Comparison of ENCODE assay signal across 8 mouse cellular contexts in genomic region chr2:119587383-119587782, GRCm38 (mm10). TPM values are rescaled to one million over a fixed set of nuclear protein-coding genes. Genes with fewer than 3 reads are reported as not detected.
A peak's percentile ranks its signal among the peaks of the same experiment; 100 is the strongest.
DNase-seq lines count a peak whose midpoint lies in the region; ATAC-seq lines count a peak whose summit lies in the region.

No protein-coding gene starts in this region.

- no peak for ATAC-seq in midbrain, embryonic 13.5 days
- peak; percentile 40; the same call in 1 of the 2 replicates for ATAC-seq in liver, embryonic 15.5 days (ENCODE audit: insufficient read depth)

- H3K9ac ChIP-seq in midbrain, embryonic 13.5 days (replicated peaks) = no peak overlapping the region
- no peak overlapping the region for H3K9ac ChIP-seq in liver, embryonic 15.5 days

- H3K9me3 ChIP-seq in midbrain, embryonic 10.5 days (replicated peaks) = no peaks in the 10 kb centered on the region
- H3K9me3 ChIP-seq in midbrain, embryonic 13.5 days = no peaks in the 10 kb centered on the region
- no peaks in the 10 kb centered on the region for H3K9me3 ChIP-seq in liver, embryonic 15.5 days (replicated peaks)

- intact Hi-C loops in heart, postnatal 14 days (cut with DNase I) = loop anchor here (2.0 kb wide), 1 partner anchor 45 kb away; no protein-coding TSS in a partner anchor

- H3K36me3 ChIP-seq in midbrain, embryonic 10.5 days = peaks cover 12% of the 10 kb centered on the region; the same call in 1 of the 2 replicates
- H3K36me3 ChIP-seq in midbrain, embryonic 13.5 days = peaks cover 23% of the 10 kb centered on the region
- H3K36me3 ChIP-seq in liver, embryonic 15.5 days (replicated peaks) = peaks cover 29% of the 10 kb centered on the region

- DNase-seq in midbrain, embryonic 10.5 days (ENCODE audit: low spot score) = peak; percentile 54
- DNase-seq in T-cell, adult 2 months (ENCODE audit: low spot score) = peak; percentile 64
- peak; percentile 37 to 66 for DNase-seq in cerebellum, postnatal 14 days
- peak; percentile 59 to 70 for DNase-seq in heart, postnatal 14 days
- DNase-seq in retina, postnatal 1 day = peak; percentile 75
- DNase-seq in layer of hippocampus, adult 8-10 months (ENCODE audit: low spot score in 2 of 2) = no peak

- 15% methylated on average over 4 of the region's 4 CpGs for WGBS in midbrain, embryonic 10.5 days
- 12% methylated on average over 4 of the region's 4 CpGs for WGBS in midbrain, embryonic 13.5 days
- 9% methylated on average over 4 of the region's 4 CpGs for WGBS in liver, embryonic 15.5 days (ENCODE audit: insufficient replicate concordance)

- no peak overlapping the region for H3K4me3 ChIP-seq in midbrain, embryonic 10.5 days
- H3K4me3 ChIP-seq in midbrain, embryonic 13.5 days (replicated peaks) = no peak overlapping the region
- no peak overlapping the region for H3K4me3 ChIP-seq in liver, embryonic 15.5 days (replicated peaks)

- no peak overlapping the region for H3K27ac ChIP-seq in midbrain, embryonic 10.5 days (replicated peaks)
- H3K27ac ChIP-seq in midbrain, embryonic 13.5 days = no peak overlapping the region
- H3K27ac ChIP-seq in liver, embryonic 15.5 days (replicated peaks) = no peak overlapping the region

- no peak overlapping the region for H3K4me2 ChIP-seq in midbrain, embryonic 13.5 days (replicated peaks)
- H3K4me2 ChIP-seq in liver, embryonic 15.5 days = no peak overlapping the region

- H3K4me1 ChIP-seq in midbrain, embryonic 10.5 days = no peaks in the 10 kb centered on the region
- H3K4me1 ChIP-seq in midbrain, embryonic 13.5 days (replicated peaks) = no peaks in the 10 kb centered on the region
- H3K4me1 ChIP-seq in liver, embryonic 15.5 days (replicated peaks) = peaks cover 11% of the 10 kb centered on the region; the same call in 1 of the 2 replicates

- no peaks in the 10 kb centered on the region for H3K27me3 ChIP-seq in midbrain, embryonic 10.5 days (ENCODE audit: low read depth, poor library complexity, severe bottlenecking)
- no peaks in the 10 kb centered on the region for H3K27me3 ChIP-seq in midbrain, embryonic 13.5 days
- H3K27me3 ChIP-seq in liver, embryonic 15.5 days = no peaks in the 10 kb centered on the region

RNA-seq across cellular contexts. Expression of gene Nusap1, which starts 30.7 kb away (rescaled TPM):
- 102 and 104 TPM in 2 replicates for polyA plus RNA-seq in midbrain, embryonic 10.5 days (2016; fragmentation: Nextera tagmentation; extraction: Ambion mirVana)
- polyA plus RNA-seq in midbrain, embryonic 13.5 days (2015; fragmentation: Nextera tagmentation; extraction: Ambion mirVana) = 35.7 and 36.4 TPM in 2 replicates
- 1 to 10 TPM; 3.6 to 6.4 TPM for total RNA-seq in heart, postnatal 14 days (2021)
- polyA plus RNA-seq in liver, embryonic 15.5 days (2015; fragmentation: Nextera tagmentation; extraction: Ambion mirVana) = 88.1 and 94.0 TPM in 2 replicates
- under 1 TPM; 0.31 to 0.75 (median 0.65) TPM for total RNA-seq in layer of hippocampus, adult 8-10 months (2022)

RNA-seq across cellular contexts. Expression of gene Oip5, which starts 30.9 kb away (rescaled TPM):
- polyA plus RNA-seq in midbrain, embryonic 10.5 days (2016; fragmentation: Nextera tagmentation; extraction: Ambion mirVana) = 43.7 and 45.4 TPM in 2 replicates
- 12.6 and 13.5 TPM in 2 replicates for polyA plus RNA-seq in midbrain, embryonic 13.5 days (2015; fragmentation: Nextera tagmentation; extraction: Ambion mirVana)
- total RNA-seq in heart, postnatal 14 days (2021) = 1 to 10 TPM in 1 of 2 experiments, under 1 TPM in 1; 0.74 to 1.6 TPM
- polyA plus RNA-seq in liver, embryonic 15.5 days (2015; fragmentation: Nextera tagmentation; extraction: Ambion mirVana) = 34.7 and 37.0 TPM in 2 replicates
- total RNA-seq in layer of hippocampus, adult 8-10 months (2022) = 1 to 10 TPM in 1 of 4 experiments, under 1 TPM in 3; 0.33 to 1.2 (median 0.84) TPM

RNA-seq across cellular contexts. Expression of gene Chp1, which starts 39.9 kb away (rescaled TPM):
- polyA plus RNA-seq in midbrain, embryonic 10.5 days (2016; fragmentation: Nextera tagmentation; extraction: Ambion mirVana) = 46.3 and 50.8 TPM in 2 replicates
- polyA plus RNA-seq in midbrain, embryonic 13.5 days (2015; fragmentation: Nextera tagmentation; extraction: Ambion mirVana) = 61.2 and 63.4 TPM in 2 replicates
- total RNA-seq in heart, postnatal 14 days (2021) = 10 to 100 TPM; 90.3 to 91.6 TPM
- 56.1 and 62.6 TPM in 2 replicates for polyA plus RNA-seq in liver, embryonic 15.5 days (2015; fragmentation: Nextera tagmentation; extraction: Ambion mirVana)
- 100 to 1,000 TPM; 148 to 177 (median 173) TPM for total RNA-seq in layer of hippocampus, adult 8-10 months (2022)

RNA-seq across cellular contexts. Expression of gene Exd1, which starts 40.0 kb away (rescaled TPM):
- polyA plus RNA-seq in midbrain, embryonic 10.5 days (2016; fragmentation: Nextera tagmentation; extraction: Ambion mirVana) = 0.39 and 0.62 TPM in 2 replicates
- polyA plus RNA-seq in midbrain, embryonic 13.5 days (2015; fragmentation: Nextera tagmentation; extraction: Ambion mirVana) = 0.42 and 0.44 TPM in 2 replicates
- under 1 TPM; 0.07 to 0.10 TPM for total RNA-seq in heart, postnatal 14 days (2021)
- polyA plus RNA-seq in liver, embryonic 15.5 days (2015; fragmentation: Nextera tagmentation; extraction: Ambion mirVana) = 0.08 and 0.15 TPM in 2 replicates
- under 1 TPM; 0.74 to 0.89 (median 0.75) TPM for total RNA-seq in layer of hippocampus, adult 8-10 months (2022)

Comparison
In these comparisons a context has a peak if more than half of its experiments do, and no peak if none do; other contexts are left out.
1. DNase-seq: peak in midbrain, embryonic 10.5 days (single experiment), T-cell, adult 2 months (single experiment), cerebellum, postnatal 14 days (2 of 2), heart, postnatal 14 days (2 of 2) and retina, postnatal 1 day (single experiment); none in layer of hippocampus, adult 8-10 months (0 of 2).